Mouse (Mus musculus) C2C12 (cell line): ENCODE data around the gene Car1.
"Not testable (repeated sequence)": the region's sequence is repeated elsewhere in the genome, so short reads cannot be mapped to it uniquely, and the experiment has no call there.

Source experiments
- CEBPB ChIP-seq: IDR thresholded peaks from one replicate; pipeline ENCODE4 v1.6.1; 2011; ENCODE audit warnings: low read depth, mild to moderate bottlenecking, control low read depth, moderate library complexity
- CTCF ChIP-seq: IDR thresholded peaks from one replicate; pipeline ENCODE4 v1.5.1; 2011; ENCODE audit not compliant: control insufficient read depth, insufficient read depth, insufficient read length

GRCm38 (mm10) chr3:14776497-14777162 lies 31.5 kb downstream of the Car1 start:
- TF ChIP-seq CTCF, CEBPB: not testable (repeated sequence)
